In genomic region chr17:26373211-26373610, GRCm38 (mm10) we compare ENCODE assay signal across 24 mouse cellular contexts. TPM values are rescaled to one million over a fixed set of nuclear protein-coding genes. Genes with fewer than 3 reads are reported as not detected.
"Had no signal": no experiment of that assay in that cellular context is flagged by ENCODE, and none has a peak within 500 bp of the region (broad histone marks: within the 10 kb centered on the region; RNA-seq: fewer than 3 reads in every experiment).

No protein-coding gene starts in this region.

- H3K9me3 ChIP-seq: embryonic facial prominence, embryonic 10.5 days; embryonic facial prominence, embryonic 12.5 days; embryonic facial prominence, embryonic 13.5 days; embryonic facial prominence, embryonic 15.5 days; forebrain, embryonic 10.5 days; forebrain, embryonic 12.5 days; forebrain, embryonic 13.5 days; forebrain, embryonic 15.5 days had no signal

- H3K27ac ChIP-seq: embryonic facial prominence, embryonic 10.5 days; embryonic facial prominence, embryonic 12.5 days; embryonic facial prominence, embryonic 13.5 days; embryonic facial prominence, embryonic 15.5 days; forebrain, embryonic 10.5 days; forebrain, embryonic 12.5 days; forebrain, embryonic 13.5 days; forebrain, embryonic 15.5 days; gastrocnemius, adult 2 months; heart, adult 2 months had no signal

- H3K4me3 ChIP-seq: embryonic facial prominence, embryonic 10.5 days; embryonic facial prominence, embryonic 12.5 days; embryonic facial prominence, embryonic 13.5 days; embryonic facial prominence, embryonic 15.5 days; erythroblast, embryonic 14.5 days; forebrain, embryonic 10.5 days; forebrain, embryonic 12.5 days; forebrain, embryonic 13.5 days; forebrain, embryonic 15.5 days; gastrocnemius, adult 2 months; heart, adult 2 months had no signal

- H3K27me3 ChIP-seq: embryonic facial prominence, embryonic 12.5 days; embryonic facial prominence, embryonic 13.5 days; embryonic facial prominence, embryonic 15.5 days; forebrain, embryonic 12.5 days; forebrain, embryonic 13.5 days; forebrain, embryonic 15.5 days had no signal

- H3K36me3 ChIP-seq: embryonic facial prominence, embryonic 10.5 days; embryonic facial prominence, embryonic 12.5 days; embryonic facial prominence, embryonic 13.5 days; embryonic facial prominence, embryonic 15.5 days; forebrain, embryonic 10.5 days; forebrain, embryonic 12.5 days; forebrain, embryonic 15.5 days had no signal

- H3K4me1 ChIP-seq: embryonic facial prominence, embryonic 12.5 days; forebrain, embryonic 12.5 days had no signal

- DNase-seq: cerebellum, adult 8-10 months; cerebellum, adult 9-10 months; cerebellum, adult 9-11 months; cerebellum, postnatal 25 days; cerebellum, postnatal 36 days; embryo, embryonic 11 days; forebrain, postnatal 0 days; gastrocnemius, adult 2 months; gastrocnemius, postnatal 10 days; gastrocnemius, postnatal 14 days; gastrocnemius, postnatal 25 days; gastrocnemius, postnatal 36 days; heart, adult 11 months; heart, adult 18-20 months; heart, adult 2 months had no signal

RNA-seq across cellular contexts. Expression of gene Neurl1b, which starts 41.4 kb away (rescaled TPM):
- polyA plus RNA-seq: erythroblast, embryonic 14.5 days had no signal
